Mouse (Mus musculus) myocyte (in vitro differentiated cells): ENCODE data around the gene Mansc1.

Experiments
- CEBPB ChIP-seq: IDR thresholded peaks from 2 replicates; pipeline ENCODE4 v1.6.1; 2011; ENCODE audit warnings: mild to moderate bottlenecking, moderate library complexity; ENCODE audit not compliant: poor library complexity, insufficient read depth, severe bottlenecking
- E2F4 ChIP-seq: IDR thresholded peaks from one replicate; pipeline ENCODE4 v1.6.1; 2011; ENCODE audit warnings: mild to moderate bottlenecking, control low read depth, moderate library complexity; ENCODE audit not compliant: insufficient read depth
- MYOD1 ChIP-seq, 3 experiments: IDR thresholded peaks; one replicate each; pipeline ENCODE4 v1.6.1; 2011; ENCODE audit warnings: control low read depth in 2 of 3, low read depth in 2 of 3, mild to moderate bottlenecking in 2 of 3, moderate library complexity in 1 of 3; ENCODE audit not compliant: insufficient read length in 2 of 3, control insufficient read depth in 1 of 3
- MYOG ChIP-seq, 3 experiments: IDR thresholded peaks; one replicate each; pipeline ENCODE4 v1.6.1; 2011; ENCODE audit warnings: control low read depth in 2 of 3, low read depth in 2 of 3, mild to moderate bottlenecking in 2 of 3; ENCODE audit not compliant: insufficient read length in 2 of 3, control insufficient read depth in 1 of 3, insufficient read depth in 1 of 3
- POLR2A ChIP-seq: IDR thresholded peaks from one replicate; pipeline ENCODE4 v1.6.1; 2011; ENCODE audit warnings: low read depth, mild to moderate bottlenecking, control low read depth, moderate library complexity; ENCODE audit not compliant: insufficient read length
- POLR2AphosphoS2 ChIP-seq: IDR thresholded peaks from one replicate; pipeline ENCODE4 v1.6.1; 2011; ENCODE audit warnings: low read depth, control low read depth; ENCODE audit not compliant: insufficient read length
- USF1 ChIP-seq: IDR thresholded peaks from one replicate; pipeline ENCODE4 v1.6.1; 2011; ENCODE audit warnings: low read depth, mild to moderate bottlenecking, control low read depth, moderate library complexity

DNA sequence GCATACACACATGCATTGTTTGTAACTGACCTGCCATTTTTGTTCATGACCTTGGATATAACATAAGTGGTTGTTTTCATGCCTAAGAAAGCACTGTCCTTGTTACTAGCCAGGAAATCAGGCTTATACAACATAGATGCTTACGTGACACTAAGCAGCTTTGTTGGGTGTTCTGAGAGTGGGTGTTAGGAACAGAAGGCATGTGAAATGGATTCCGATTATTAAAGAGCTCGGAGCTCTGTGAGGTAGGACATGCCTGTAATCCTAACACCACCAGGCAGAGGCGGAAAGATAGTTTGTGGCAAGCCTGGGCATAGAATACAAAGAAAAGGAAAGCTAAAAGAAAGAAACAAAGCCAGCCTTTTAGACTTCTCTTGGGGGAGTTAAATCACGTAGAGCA lies 16.1 kb upstream of the Mansc1 start:
- TF ChIP-seq E2F4 (no peak), POLR2AphosphoS2 (no peak), POLR2A (no peak), MYOD1 (IDR thresholded peaks at IDR 0.05; ENCODE audit: control insufficient read depth in 1 of 3, insufficient read length in 2 of 3, low read depth in 2 of 3) (no peak), CEBPB (no peak), MYOG (IDR thresholded peaks at IDR 0.05; ENCODE audit: control insufficient read depth in 1 of 3, insufficient read depth in 1 of 3, insufficient read length in 2 of 3, low read depth in 2 of 3) (no peak), USF1 (no peak)
